In the genomic region with DNA sequence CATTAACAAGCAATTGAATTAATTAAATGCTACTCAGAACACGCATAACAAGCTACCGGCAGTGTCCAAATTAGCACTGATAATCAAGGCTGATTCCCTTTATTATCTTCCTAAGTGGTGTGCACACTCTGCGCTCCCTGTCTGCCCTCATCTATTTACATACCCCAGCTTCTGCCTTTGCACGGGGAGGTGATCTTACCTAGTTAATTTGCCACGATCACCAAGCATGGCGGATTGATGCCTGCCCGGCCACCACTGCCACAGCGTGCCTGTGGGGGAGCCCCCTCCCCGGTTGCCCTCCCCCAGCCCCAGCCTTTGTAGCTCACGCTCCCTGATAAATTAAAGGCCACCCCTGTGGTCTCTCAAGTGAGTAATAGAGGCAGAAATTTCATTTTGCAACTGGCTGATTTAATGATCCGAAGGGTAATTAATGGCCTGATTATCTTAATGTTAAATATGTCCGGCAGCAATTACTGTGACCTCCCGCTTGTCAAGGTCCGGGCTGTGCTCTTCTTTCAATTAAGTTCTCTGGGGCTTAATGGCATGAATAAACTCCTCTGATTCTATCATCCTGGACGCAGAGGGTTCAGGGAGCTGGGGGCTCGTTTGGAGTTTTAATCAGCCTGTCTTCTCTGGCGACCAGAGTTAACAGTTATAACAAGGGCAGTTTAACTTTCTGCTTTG, we compare ENCODE assay signal across 13 mouse cellular contexts.
DNase-seq lines count a peak whose midpoint lies in the region; ATAC-seq and TF ChIP-seq lines count a peak whose summit lies in the region.
"Had no signal": no experiment of that assay in that cellular context is flagged by ENCODE, and none has a peak within 500 bp of the region (broad histone marks: within the 10 kb centered on the region; RNA-seq: fewer than 3 reads in every experiment).

No protein-coding gene starts in this region.

- peak; percentile 81 for ATAC-seq in forebrain, embryonic 12.5 days (ENCODE audit: low FRiP score)
- ATAC-seq in hindbrain, postnatal 0 days: no peak
- ATAC-seq in midbrain, postnatal 0 days (ENCODE audit: low FRiP score): no peak

- H3K27ac ChIP-seq in forebrain, embryonic 12.5 days: peak overlapping the region; percentile 70
- no peak overlapping the region for H3K27ac ChIP-seq in hindbrain, postnatal 0 days
- no peak overlapping the region for H3K27ac ChIP-seq in midbrain, postnatal 0 days (ENCODE audit: low read depth, low read length)
- H3K27ac ChIP-seq: embryonic facial prominence, embryonic 13.5 days; heart, embryonic 15.5 days; stomach, embryonic 15.5 days had no signal

- H3K4me2 ChIP-seq in forebrain, embryonic 12.5 days: peak overlapping the region; percentile 29
- H3K4me2 ChIP-seq in hindbrain, postnatal 0 days (ENCODE audit: low read depth, low read length): peak overlapping the region; percentile 30
- no peak overlapping the region for H3K4me2 ChIP-seq in midbrain, postnatal 0 days (ENCODE audit: low read depth, low read length, poor library complexity, severe bottlenecking)
- H3K4me2 ChIP-seq: embryonic facial prominence, embryonic 13.5 days; heart, embryonic 15.5 days; stomach, embryonic 15.5 days had no signal

- H3K27me3 ChIP-seq in forebrain, embryonic 12.5 days: peaks cover 80% of the 10 kb centered on the region
- H3K27me3 ChIP-seq in hindbrain, postnatal 0 days (ENCODE audit: insufficient read depth, low read length): no peaks in the 10 kb centered on the region
- no peaks in the 10 kb centered on the region for H3K27me3 ChIP-seq in midbrain, postnatal 0 days (ENCODE audit: insufficient read depth, low read length)
- H3K27me3 ChIP-seq: heart, embryonic 15.5 days; stomach, embryonic 15.5 days had no signal

- peak; percentile 54 for DNase-seq in embryo, embryonic 11 days
- DNase-seq in hindbrain, postnatal 0 days (ENCODE audit: low spot score): peak; percentile 29
- DNase-seq in midbrain, postnatal 0 days (ENCODE audit: low spot score): peak; percentile 49
- DNase-seq in liver: no peak
- DNase-seq in lung, postnatal 10 days: no peak
- no peak for DNase-seq in frontal cortex, postnatal 14 days (ENCODE audit: low spot score in 2 of 2)
- DNase-seq: cerebellum, adult 2 months; kidney, postnatal 25 days had no signal

- no peak overlapping the region for H3K4me3 ChIP-seq in forebrain, embryonic 12.5 days (replicated peaks)
- no peak overlapping the region for H3K4me3 ChIP-seq in hindbrain, postnatal 0 days (ENCODE audit: low read length)
- H3K4me3 ChIP-seq in midbrain, postnatal 0 days (ENCODE audit: low read depth, low read length): no peak overlapping the region
- H3K4me3 ChIP-seq: embryonic facial prominence, embryonic 13.5 days; heart, embryonic 15.5 days; myocyte; stomach, embryonic 15.5 days had no signal

- H3K4me1 ChIP-seq in forebrain, embryonic 12.5 days: peaks cover 49% of the 10 kb centered on the region
- peaks cover 16% of the 10 kb centered on the region; the same call in 1 of the 2 replicates for H3K4me1 ChIP-seq in hindbrain, postnatal 0 days (ENCODE audit: insufficient read depth, low read length)
- H3K4me1 ChIP-seq in midbrain, postnatal 0 days (ENCODE audit: insufficient read depth, low read length): peaks cover 17% of the 10 kb centered on the region; the same call in 1 of the 2 replicates
- H3K4me1 ChIP-seq: heart, embryonic 15.5 days; stomach, embryonic 15.5 days had no signal

- H3K36me3 ChIP-seq in forebrain, embryonic 12.5 days (replicated peaks): no peaks in the 10 kb centered on the region
- peaks cover 6% of the 10 kb centered on the region; the same call in 1 of the 2 replicates for H3K36me3 ChIP-seq in hindbrain, postnatal 0 days (ENCODE audit: insufficient read depth, low read length)
- peaks cover 3% of the 10 kb centered on the region; the same call in 1 of the 2 replicates for H3K36me3 ChIP-seq in midbrain, postnatal 0 days (ENCODE audit: insufficient read depth, low read length)

- WGBS in forebrain, embryonic 12.5 days: 14% methylated on average over 17 of the region's 17 CpGs
- 28% methylated on average over 17 of the region's 17 CpGs for WGBS in hindbrain, postnatal 0 days
- WGBS in midbrain, postnatal 0 days: 35% methylated on average over 17 of the region's 17 CpGs

- no peak overlapping the region for H3K9ac ChIP-seq in forebrain, embryonic 12.5 days
- H3K9ac ChIP-seq in hindbrain, postnatal 0 days (replicated peaks; ENCODE audit: low read length): no peak overlapping the region
- no peak overlapping the region for H3K9ac ChIP-seq in midbrain, postnatal 0 days (replicated peaks; ENCODE audit: low read length, poor library complexity, severe bottlenecking)
- H3K9ac ChIP-seq: embryonic facial prominence, embryonic 13.5 days; heart, embryonic 15.5 days; stomach, embryonic 15.5 days had no signal

- H3K9me3 ChIP-seq in forebrain, embryonic 12.5 days: no peaks in the 10 kb centered on the region
- no peaks in the 10 kb centered on the region for H3K9me3 ChIP-seq in hindbrain, postnatal 0 days (ENCODE audit: low read length)
- no peaks in the 10 kb centered on the region for H3K9me3 ChIP-seq in midbrain, postnatal 0 days (ENCODE audit: low read length)
- H3K9me3 ChIP-seq: embryonic facial prominence, embryonic 13.5 days; heart, embryonic 15.5 days; stomach, embryonic 15.5 days had no signal

- TF ChIP-seq CTCF in hindbrain, postnatal 0 days (IDR thresholded peaks at IDR 0.05; ENCODE audit: low read depth): no peak
- no peak for TF ChIP-seq CTCF in midbrain, postnatal 0 days (IDR thresholded peaks at IDR 0.05)

Comparison
In these comparisons a context has a peak if more than half of its experiments do, and no peak if none do; other contexts are left out.
1. DNase-seq: peak in embryo, embryonic 11 days (single experiment), hindbrain, postnatal 0 days (single experiment) and midbrain, postnatal 0 days (single experiment); none in liver (single experiment), lung, postnatal 10 days (single experiment) and frontal cortex, postnatal 14 days (0 of 2).